Mouse (Mus musculus) B cell, adult (primary cell): ENCODE measurements around the gene Zfp92. TPM values are rescaled to one million over a fixed set of nuclear protein-coding genes. Genes with fewer than 3 reads are reported as not detected.

ENCODE experiments used
- total RNA-seq: library from RNA; stranded (reverse); gene quantifications from 4 replicates; pipeline ENCODE4 v1.2.4, GENCODE M21; 2023; ENCODE audit not compliant: inconsistent age

Zfp92 gene
- not detected in 4 replicates for total RNA-seq

GRCm38 (mm10) chrX:73410880-73411517, at the start of gene Zfp92:
Gene Zfp92, plus strand, starts transcription at chrX:73411096.

GRCm38 (mm10) chrX:73398636-73399035, 12.3 kb upstream of the Zfp92 start, which contains the start of gene Gm18336:
Gene Gm18336, minus strand, starts transcription at chrX:73398736.

GRCm38 (mm10) chrX:73435252-73435651, 24.4 kb downstream of the Zfp92 start, which contains the start of gene Trex2:
Gene Trex2, minus strand, starts transcription at chrX:73435344.

GRCm38 (mm10) chrX:73458877-73459392, 48.0 kb downstream of the Zfp92 start, which contains the start of gene Haus7:
Gene Haus7, minus strand, starts transcription at chrX:73459044.

Other genes starting within 250 kb of the Zfp92 start
- gene Spin2d, start 234.1 kb upstream of the Zfp92 start, total RNA-seq = not detected in 4 replicates
- 1.5 to 2.8 TPM (median 2.0 TPM) in 4 replicates for gene Xlr3b, start 218.9 kb upstream of the Zfp92 start, total RNA-seq
- gene Xlr4b, start 196.8 kb upstream of the Zfp92 start, total RNA-seq = 11.2 to 16.7 TPM (median 13.7 TPM) in 4 replicates
- 12.3 to 14.9 TPM (median 13.4 TPM) in 4 replicates for gene F8a, start 182.8 kb upstream of the Zfp92 start, total RNA-seq
- 3.2 to 5.3 TPM (median 4.2 TPM) in 4 replicates for gene Xlr4c, start 168.0 kb upstream of the Zfp92 start, total RNA-seq
- 0.35 TPM in 1 of 4 replicates, not detected in the others for gene Xlr3c, start 145.7 kb upstream of the Zfp92 start, total RNA-seq
- gene Xlr5a, start 118.1 kb upstream of the Zfp92 start, total RNA-seq = not detected in 4 replicates
- gene Xlr5c, start 118.1 kb upstream of the Zfp92 start, total RNA-seq = not detected in 4 replicates
- not detected in 4 replicates for gene Gm45015, start 74.3 kb upstream of the Zfp92 start, total RNA-seq
- 24.0 to 32.8 TPM (median 26.6 TPM) in 4 replicates for gene Zfp275, start 68.5 kb upstream of the Zfp92 start, total RNA-seq
- not detected in 4 replicates for gene Gm18336, start 12.4 kb upstream of the Zfp92 start, total RNA-seq
- gene Trex2, start 24.2 kb downstream of the Zfp92 start, total RNA-seq = 0.54 TPM in 1 of 4 replicates, not detected in the others
- 19.5 to 22.9 TPM (median 21.4 TPM) in 4 replicates for gene Haus7, start 47.9 kb downstream of the Zfp92 start, total RNA-seq
- gene Bgn, start 72.5 kb downstream of the Zfp92 start, total RNA-seq = 0.29 to 0.94 TPM (median 0.44 TPM) in 4 replicates
- gene Atp2b3, start 92.0 kb downstream of the Zfp92 start, total RNA-seq = not detected in 4 replicates
- gene Dusp9, start 228.3 kb downstream of the Zfp92 start, total RNA-seq = 0.24 TPM in 1 of 4 replicates, not detected in the others
- gene Pnck, start 249.0 kb downstream of the Zfp92 start, total RNA-seq = not detected in 4 replicates